Mouse (Mus musculus): ENCODE results near the gene Susd1. TPM values are rescaled to one million over a fixed set of nuclear protein-coding genes. Genes with fewer than 3 reads are reported as not detected.

Susd1 gene
- total and polyA plus RNA-seq, 3 experiments = 49.0 to 180 (median 67.6) TPM

- H3K27ac ChIP-seq (ENCODE audit: control insufficient read depth, low read depth, low read length) = no peak overlapping the region
- H3K4me1 ChIP-seq (ENCODE audit: control insufficient read depth in 1 of 2, insufficient read depth in 2 of 2, low read length in 2 of 2) = peaks cover 11 to 28% of the 10 kb centered on the region in 2 experiments
- H3K9ac ChIP-seq (ENCODE audit: control insufficient read depth, low read depth, low read length, poor library complexity, severe bottlenecking) = no peak overlapping the region
- no peaks in the 10 kb centered on the region for H3K79me2 ChIP-seq (ENCODE audit: control insufficient read depth, insufficient read depth, low read length, poor library complexity)
- DNase-seq (ENCODE audit: low read depth, low spot score) = peak; percentile 28
- peaks cover 17 to 28% of the 10 kb centered on the region in 2 experiments for H3K36me3 ChIP-seq (ENCODE audit: control insufficient read depth in 1 of 2, insufficient read depth in 2 of 2, low read length in 2 of 2)
- no peaks in the 10 kb centered on the region for H3K9me3 ChIP-seq (replicated peaks; ENCODE audit: insufficient read depth, low read length)
- TF ChIP-seq SMC3 (IDR thresholded peaks at IDR 0.05; ENCODE audit: low read depth, low read length) = 0 out of 2 replicates have a peak, but pooled peaks have one; percentile 1
- TF ChIP-seq UBTF (IDR thresholded peaks at IDR 0.05; ENCODE audit: borderline replicate concordance, insufficient read depth, low read depth, low read length) = no peak
- TF ChIP-seq MAFK (IDR thresholded peaks at IDR 0.05; ENCODE audit: borderline replicate concordance, low read depth, low read length) = no peak
- TF ChIP-seq ZKSCAN1 (IDR thresholded peaks at IDR 0.05; ENCODE audit: low read depth, low read length) = no peak
- TF ChIP-seq GATA1 (IDR thresholded peaks at IDR 0.05; ENCODE audit: low read depth, low read length) = peak; percentile 27; the same call in 1 of the 2 replicates
- no peak for TF ChIP-seq BHLHE40 (IDR thresholded peaks at IDR 0.05; ENCODE audit: borderline replicate concordance, low read depth, low read length)
- no peak for TF ChIP-seq USF1 (IDR thresholded peaks at IDR 0.05; ENCODE audit: low read depth, low read length)
- no peak for TF ChIP-seq POLR2AphosphoS5 (IDR thresholded peaks at IDR 0.05; ENCODE audit: borderline replicate concordance, low read depth, low read length)
- no peak for TF ChIP-seq MEF2A (IDR thresholded peaks at IDR 0.05; ENCODE audit: extremely low read depth, insufficient replicate concordance, low read depth, low read length, poor library complexity, severe bottlenecking)
- no peak for TF ChIP-seq USF2 (IDR thresholded peaks at IDR 0.05; ENCODE audit: borderline replicate concordance in 1 of 2, insufficient read depth in 1 of 2, low read depth in 1 of 2, low read length in 2 of 2)
- TF ChIP-seq POLR2A (IDR thresholded peaks at IDR 0.05; ENCODE audit: control insufficient read depth in 1 of 2, insufficient read depth in 1 of 2, low read depth in 1 of 2, low read length in 2 of 2, poor library complexity in 1 of 2) = no peak
- TF ChIP-seq ZC3H11A (IDR thresholded peaks at IDR 0.05; ENCODE audit: low read depth, low read length) = no peak
- TF ChIP-seq TAL1 (IDR thresholded peaks at IDR 0.05; ENCODE audit: low read length) = no peak
- 0 out of 4 replicates have a peak, but pooled peaks of 1 of the 2 experiments have one; percentile 4 for TF ChIP-seq EP300 (IDR thresholded peaks at IDR 0.05; ENCODE audit: low read depth in 1 of 2, low read length in 2 of 2)
- TF ChIP-seq KAT2A (conservative IDR thresholded peaks at IDR 0.05; ENCODE audit: low read depth, low read length) = no peak
- no peak for TF ChIP-seq GABPA (IDR thresholded peaks at IDR 0.05; ENCODE audit: low read depth, low read length)
- no peak for TF ChIP-seq RAD21 (IDR thresholded peaks at IDR 0.05; ENCODE audit: low read depth, low read length)
- TF ChIP-seq SIN3A (IDR thresholded peaks at IDR 0.05; ENCODE audit: low read length) = no peak
- TF ChIP-seq ZMIZ1 (IDR thresholded peaks at IDR 0.05; ENCODE audit: low read depth, low read length) = no peak
- no peak for TF ChIP-seq TCF12 (IDR thresholded peaks at IDR 0.05; ENCODE audit: low read depth, low read length)
- no peak for TF ChIP-seq JUND (IDR thresholded peaks at IDR 0.05; ENCODE audit: low read depth, low read length)
- no peak for TF ChIP-seq CHD2 (IDR thresholded peaks at IDR 0.05; ENCODE audit: low read length)
- no peak for TF ChIP-seq NELFE (IDR thresholded peaks at IDR 0.05; ENCODE audit: low read depth, low read length)
- H3K27me3 ChIP-seq (ENCODE audit: control insufficient read depth in 1 of 2, insufficient read depth in 2 of 2, low read length in 2 of 2) = no peaks in the 10 kb centered on the region
- H3K4me3 ChIP-seq (ENCODE audit: control insufficient read depth in 1 of 2, insufficient read depth in 1 of 2, low read depth in 2 of 2, low read length in 2 of 2) = no peak overlapping the region
Measured at GRCm38 (mm10) chr4:59364229-59365173, 73.9 kb downstream of the Susd1 start.

All from MEL (cell line).